ENCODE assay signal across 17 mouse cellular contexts in genomic region chr4:152428259-152428658, GRCm38 (mm10). TPM values are rescaled to one million over a fixed set of nuclear protein-coding genes. Genes with fewer than 3 reads are reported as not detected.
DNase-seq lines count a peak whose midpoint lies in the region; ATAC-seq and TF ChIP-seq lines count a peak whose summit lies in the region.
"Had no signal": no experiment of that assay in that cellular context is flagged by ENCODE, and none has a peak within 500 bp of the region (broad histone marks: within the 10 kb centered on the region; RNA-seq: fewer than 3 reads in every experiment).

No protein-coding gene starts in this region.

- H3K4me1 ChIP-seq in hindbrain, postnatal 0 days (ENCODE audit: insufficient read depth, low read length), result no peaks in the 10 kb centered on the region
- H3K4me1 ChIP-seq in hindbrain, embryonic 14.5 days (replicated peaks; ENCODE audit: control insufficient read depth, insufficient read depth, low read length), result 0 out of 2 replicates have a peak, but pooled peaks cover 6% of the 10 kb centered on the region
- no peaks in the 10 kb centered on the region for H3K4me1 ChIP-seq in midbrain, postnatal 0 days (ENCODE audit: insufficient read depth, low read length)
- no peaks in the 10 kb centered on the region for H3K4me1 ChIP-seq in midbrain, embryonic 15.5 days
- H3K4me1 ChIP-seq: limb, embryonic 13.5 days had no signal

- WGBS in hindbrain, postnatal 0 days, result 34% methylated on average over 8 of the region's 8 CpGs
- WGBS in hindbrain, embryonic 14.5 days, result 53% methylated on average over 8 of the region's 8 CpGs
- 55% methylated on average over 8 of the region's 8 CpGs for WGBS in midbrain, postnatal 0 days
- 53% methylated on average over 8 of the region's 8 CpGs for WGBS in midbrain, embryonic 15.5 days

- no peak overlapping the region for H3K4me3 ChIP-seq in hindbrain, postnatal 0 days (ENCODE audit: low read length)
- no peak overlapping the region for H3K4me3 ChIP-seq in hindbrain, embryonic 14.5 days (replicated peaks; ENCODE audit: low read length)
- no peak overlapping the region for H3K4me3 ChIP-seq in midbrain, postnatal 0 days (ENCODE audit: low read depth, low read length)
- H3K4me3 ChIP-seq in midbrain, embryonic 15.5 days, result no peak overlapping the region
- H3K4me3 ChIP-seq: embryonic facial prominence, embryonic 15.5 days; limb, embryonic 13.5 days; midbrain, embryonic 13.5 days had no signal

- H3K36me3 ChIP-seq in hindbrain, postnatal 0 days (ENCODE audit: insufficient read depth, low read length), result no peaks in the 10 kb centered on the region
- no peaks in the 10 kb centered on the region for H3K36me3 ChIP-seq in hindbrain, embryonic 14.5 days (replicated peaks; ENCODE audit: control insufficient read depth, insufficient read depth)
- no peaks in the 10 kb centered on the region for H3K36me3 ChIP-seq in midbrain, postnatal 0 days (ENCODE audit: insufficient read depth, low read length)
- H3K36me3 ChIP-seq in midbrain, embryonic 15.5 days (replicated peaks), result no peaks in the 10 kb centered on the region
- H3K36me3 ChIP-seq: embryonic facial prominence, embryonic 15.5 days; limb, embryonic 13.5 days; midbrain, embryonic 13.5 days had no signal

- peak; percentile 13; the same call in 1 of the 2 replicates for TF ChIP-seq CTCF in hindbrain, postnatal 0 days (IDR thresholded peaks at IDR 0.05; ENCODE audit: low read depth)
- TF ChIP-seq CTCF in midbrain, postnatal 0 days (IDR thresholded peaks at IDR 0.05), result 0 out of 2 replicates have a peak, but pooled peaks have one; percentile 19

- no peaks in the 10 kb centered on the region for H3K9me3 ChIP-seq in hindbrain, postnatal 0 days (ENCODE audit: low read length)
- no peaks in the 10 kb centered on the region for H3K9me3 ChIP-seq in hindbrain, embryonic 14.5 days (ENCODE audit: control insufficient read depth, low read length)
- H3K9me3 ChIP-seq in midbrain, postnatal 0 days (ENCODE audit: low read length), result no peaks in the 10 kb centered on the region
- no peaks in the 10 kb centered on the region for H3K9me3 ChIP-seq in midbrain, embryonic 15.5 days
- H3K9me3 ChIP-seq: embryonic facial prominence, embryonic 15.5 days; limb, embryonic 13.5 days; midbrain, embryonic 13.5 days had no signal

- no peak overlapping the region for H3K27ac ChIP-seq in hindbrain, postnatal 0 days
- no peak overlapping the region for H3K27ac ChIP-seq in hindbrain, embryonic 14.5 days
- no peak overlapping the region for H3K27ac ChIP-seq in midbrain, postnatal 0 days (ENCODE audit: low read depth, low read length)
- H3K27ac ChIP-seq in midbrain, embryonic 15.5 days, result no peak overlapping the region
- H3K27ac ChIP-seq: embryonic facial prominence, embryonic 15.5 days; kidney, postnatal 0 days; limb, embryonic 13.5 days; midbrain, embryonic 13.5 days had no signal

- DNase-seq in hindbrain, postnatal 0 days (ENCODE audit: low spot score), result no peak
- DNase-seq in hindbrain, embryonic 14.5 days (ENCODE audit: low spot score), result no peak
- DNase-seq in midbrain, postnatal 0 days (ENCODE audit: low spot score), result no peak
- peak; percentile 75 for DNase-seq in brain, adult 2 months (ENCODE audit: low read depth, low spot score)
- no peak for DNase-seq in gastrocnemius, postnatal 4 days (ENCODE audit: low spot score in 2 of 2)
- DNase-seq: cerebellum, adult 9-10 months; gastrocnemius, postnatal 10 days; kidney, adult 11 months; lung, adult 18-20 months; lung, postnatal 36 days had no signal

- no peak overlapping the region for H3K9ac ChIP-seq in hindbrain, postnatal 0 days (replicated peaks; ENCODE audit: low read length)
- H3K9ac ChIP-seq in hindbrain, embryonic 14.5 days, result no peak overlapping the region
- H3K9ac ChIP-seq in midbrain, postnatal 0 days (replicated peaks; ENCODE audit: low read length, poor library complexity, severe bottlenecking), result no peak overlapping the region
- H3K9ac ChIP-seq in midbrain, embryonic 15.5 days, result no peak overlapping the region
- H3K9ac ChIP-seq: embryonic facial prominence, embryonic 15.5 days; limb, embryonic 13.5 days; midbrain, embryonic 13.5 days had no signal

- H3K27me3 ChIP-seq in hindbrain, postnatal 0 days (ENCODE audit: insufficient read depth, low read length), result no peaks in the 10 kb centered on the region
- H3K27me3 ChIP-seq in hindbrain, embryonic 14.5 days (ENCODE audit: control insufficient read depth, insufficient read depth, low read length), result no peaks in the 10 kb centered on the region
- no peaks in the 10 kb centered on the region for H3K27me3 ChIP-seq in midbrain, postnatal 0 days (ENCODE audit: insufficient read depth, low read length)
- no peaks in the 10 kb centered on the region for H3K27me3 ChIP-seq in midbrain, embryonic 15.5 days (replicated peaks)
- H3K27me3 ChIP-seq: embryonic facial prominence, embryonic 15.5 days; midbrain, embryonic 13.5 days had no signal

- ATAC-seq in hindbrain, postnatal 0 days, result 0 out of 2 replicates have a peak, but pooled peaks have one; percentile 1
- no peak for ATAC-seq in hindbrain, embryonic 14.5 days (ENCODE audit: low FRiP score)
- ATAC-seq in midbrain, postnatal 0 days (ENCODE audit: low FRiP score), result no peak
- ATAC-seq in midbrain, embryonic 15.5 days (replicated peaks), result no peak
- 0 out of 2 replicates have a peak, but pooled peaks have one; percentile 17 for ATAC-seq in megakaryocyte progenitor cell, adult 5-6 weeks (replicated peaks; ENCODE audit: poor library complexity)
- ATAC-seq: hindbrain, embryonic 16.5 days; midbrain, embryonic 13.5 days had no signal

- no peak overlapping the region for H3K4me2 ChIP-seq in hindbrain, postnatal 0 days (ENCODE audit: low read depth, low read length)
- H3K4me2 ChIP-seq in hindbrain, embryonic 14.5 days (replicated peaks), result no peak overlapping the region
- no peak overlapping the region for H3K4me2 ChIP-seq in midbrain, postnatal 0 days (ENCODE audit: low read depth, low read length, poor library complexity, severe bottlenecking)
- no peak overlapping the region for H3K4me2 ChIP-seq in midbrain, embryonic 15.5 days
- H3K4me2 ChIP-seq: embryonic facial prominence, embryonic 15.5 days; limb, embryonic 13.5 days; midbrain, embryonic 13.5 days had no signal

RNA-seq across cellular contexts. Expression of gene Nphp4, which starts 48.2 kb away (rescaled TPM):
- total RNA-seq in hindbrain, postnatal 0 days (2014; rRNA removed), result 8.7 and 10.4 TPM in 2 replicates
- polyA plus RNA-seq in hindbrain, postnatal 0 days (2015; fragmentation: Nextera tagmentation; extraction: Ambion mirVana), result 3.9 and 4.0 TPM in 2 replicates
- polyA plus RNA-seq in hindbrain, embryonic 14.5 days (2014; fragmentation: Nextera tagmentation; extraction: Ambion mirVana), result 6.2 and 6.6 TPM in 2 replicates
- 8.8 and 12.1 TPM in 2 replicates for total RNA-seq in midbrain, postnatal 0 days (2014; rRNA removed)
- 3.7 and 4.8 TPM in 2 replicates for polyA plus RNA-seq in midbrain, postnatal 0 days (2015; fragmentation: Nextera tagmentation; extraction: Ambion mirVana)
- 6.2 and 6.3 TPM in 2 replicates for polyA plus RNA-seq in midbrain, embryonic 15.5 days (2015; fragmentation: Nextera tagmentation; extraction: Ambion mirVana)
- total RNA-seq in megakaryocyte progenitor cell, adult 5-6 weeks (2015), result 0.39 and 0.72 TPM in 2 replicates
- total RNA-seq in megakaryocyte progenitor cell, adult 5-6 weeks (2017), result 0.12 and 0.14 TPM in 2 replicates
- total RNA-seq in gastrocnemius, postnatal 4 days (2021), result 1 to 10 TPM; 2.0 to 2.5 TPM

RNA-seq across cellular contexts. Expression of gene Kcnab2, which starts 49.4 kb away (rescaled TPM):
- 54.0 and 55.6 TPM in 2 replicates for total RNA-seq in hindbrain, postnatal 0 days (2014; rRNA removed)
- 30.8 and 33.2 TPM in 2 replicates for polyA plus RNA-seq in hindbrain, postnatal 0 days (2015; fragmentation: Nextera tagmentation; extraction: Ambion mirVana)
- 19.6 and 23.7 TPM in 2 replicates for polyA plus RNA-seq in hindbrain, embryonic 14.5 days (2014; fragmentation: Nextera tagmentation; extraction: Ambion mirVana)
- total RNA-seq in midbrain, postnatal 0 days (2014; rRNA removed), result 51.5 and 66.9 TPM in 2 replicates
- polyA plus RNA-seq in midbrain, postnatal 0 days (2015; fragmentation: Nextera tagmentation; extraction: Ambion mirVana), result 30.2 and 34.8 TPM in 2 replicates
- 26.1 and 27.8 TPM in 2 replicates for polyA plus RNA-seq in midbrain, embryonic 15.5 days (2015; fragmentation: Nextera tagmentation; extraction: Ambion mirVana)
- 39.8 and 46.3 TPM in 2 replicates for total RNA-seq in megakaryocyte progenitor cell, adult 5-6 weeks (2015)
- total RNA-seq in megakaryocyte progenitor cell, adult 5-6 weeks (2017), result 75.2 and 84.8 TPM in 2 replicates
- 1 to 10 TPM; 5.6 to 6.1 TPM for total RNA-seq in gastrocnemius, postnatal 4 days (2021)

Comparison
In these comparisons a context has a peak if more than half of its experiments do, and no peak if none do; other contexts are left out.
1. ATAC-seq: peak in hindbrain, postnatal 0 days (single experiment) and megakaryocyte progenitor cell, adult 5-6 weeks (single experiment); none in hindbrain, embryonic 14.5 days (single experiment), midbrain, postnatal 0 days (single experiment) and midbrain, embryonic 15.5 days (single experiment).